Comparison of ENCODE assay signal across 23 mouse cellular contexts in genomic region chr10:79221606-79222005, GRCm38 (mm10). TPM values are rescaled to one million over a fixed set of nuclear protein-coding genes. Genes with fewer than 3 reads are reported as not detected.
"Had no signal": no experiment of that assay in that cellular context is flagged by ENCODE, and none has a peak within 500 bp of the region (broad histone marks: within the 10 kb centered on the region; RNA-seq: fewer than 3 reads in every experiment).

No protein-coding gene starts in this region.

- H3K36me3 ChIP-seq: neural tube, embryonic 15.5 days; stomach, embryonic 15.5 days had no signal

- DNase-seq: retina, postnatal 1 day; right cerebral cortex, adult 18-20 months; right cerebral cortex, postnatal 14 days; right cerebral cortex, postnatal 25 days; right cerebral cortex, postnatal 4 days; spleen, adult 18-20 months; thymus, adult 18-20 months; thymus, adult 2 months; thymus, postnatal 14 days; thymus, postnatal 25 days; thymus, postnatal 36 days; thymus, postnatal 4 days had no signal

- H3K27ac ChIP-seq: neural tube, embryonic 15.5 days; stomach, embryonic 15.5 days; stomach, postnatal 0 days had no signal

- H3K9me3 ChIP-seq: neural tube, embryonic 15.5 days; stomach, embryonic 15.5 days had no signal

- H3K9ac ChIP-seq: neural tube, embryonic 15.5 days; stomach, embryonic 15.5 days had no signal

- H3K4me2 ChIP-seq: neural tube, embryonic 15.5 days; stomach, embryonic 15.5 days had no signal

- H3K27me3 ChIP-seq: neural tube, embryonic 15.5 days; stomach, embryonic 15.5 days had no signal

- H3K4me3 ChIP-seq: neural tube, embryonic 15.5 days; stomach, embryonic 15.5 days had no signal

- H3K4me1 ChIP-seq: neural tube, embryonic 15.5 days; stomach, embryonic 15.5 days had no signal

RNA-seq across cellular contexts. Expression of gene Vmn2r81, which starts 25.9 kb away (rescaled TPM):
- polyA plus RNA-seq: neural tube, embryonic 14.5 days; neural tube, embryonic 15.5 days; small intestine, adult 2 months; spleen, adult 2 months; stomach, embryonic 14.5 days; stomach, embryonic 15.5 days; stomach, embryonic 16.5 days; stomach, postnatal 0 days; testis, adult 2 months; thymus, adult 2 months; thymus, postnatal 0 days; urinary bladder, adult 2 months had no signal
